Mouse (Mus musculus): ENCODE data around the gene D330020A13Rik.
"Not testable (repeated sequence)": the region's sequence is repeated elsewhere in the genome, so short reads cannot be mapped to it uniquely, and the experiment has no call there.

The D330020A13Rik gene

GRCm38 (mm10) chr6:120296589-120296988 lies 2.4 kb downstream of the D330020A13Rik start:
- not testable (repeated sequence) for DNase-seq (ENCODE audit: low spot score in 2 of 2)

- peak; percentile 15 to 19 for DNase-seq (ENCODE audit: low spot score in 2 of 2)
Measured at GRCm38 (mm10) chr6:120301137-120301536, 7.0 kb downstream of the D330020A13Rik start.

GRCm38 (mm10) chr6:120302755-120303316 lies 8.7 kb downstream of the D330020A13Rik start:
- no peak for DNase-seq (ENCODE audit: low spot score in 2 of 2)

- DNase-seq (ENCODE audit: low spot score in 2 of 2): no peak
Measured at GRCm38 (mm10) chr6:120306859-120307594, 12.9 kb downstream of the D330020A13Rik start.

- no peak for DNase-seq (ENCODE audit: low spot score in 2 of 2)
Measured at GRCm38 (mm10) chr6:120309338-120309737, 15.2 kb downstream of the D330020A13Rik start.

- DNase-seq (ENCODE audit: low spot score in 2 of 2): no peak
Measured at GRCm38 (mm10) chr6:120309787-120310186, 15.6 kb downstream of the D330020A13Rik start.

- no peak for DNase-seq (ENCODE audit: low spot score in 2 of 2)
Measured at GRCm38 (mm10) chr6:120312443-120312842, 18.3 kb downstream of the D330020A13Rik start.

- no peak for DNase-seq (ENCODE audit: low spot score in 2 of 2)
Measured at GRCm38 (mm10) chr6:120318303-120318940, 24.3 kb downstream of the D330020A13Rik start.

GRCm38 (mm10) chr6:120319129-120319528 lies 25.0 kb downstream of the D330020A13Rik start:
- DNase-seq (ENCODE audit: low spot score in 2 of 2): no peak

- no peak for DNase-seq (ENCODE audit: low spot score in 2 of 2)
Measured at GRCm38 (mm10) chr6:120320369-120320768, 26.2 kb downstream of the D330020A13Rik start.

GRCm38 (mm10) chr6:120324295-120324927 lies 30.2 kb downstream of the D330020A13Rik start:
- peak; percentile 36 to 37 for DNase-seq (ENCODE audit: low spot score in 2 of 2)

- no peak for DNase-seq (ENCODE audit: low spot score in 2 of 2)
Measured at GRCm38 (mm10) chr6:120332351-120332750, 38.2 kb downstream of the D330020A13Rik start.

- no peak for DNase-seq (ENCODE audit: low spot score in 2 of 2)
Measured at GRCm38 (mm10) chr6:120343992-120344391, 49.8 kb downstream of the D330020A13Rik start.

All from urinary bladder, postnatal 36 days (tissue).